Mouse (Mus musculus): Measurements from ENCODE around the gene Evi5. TPM values are rescaled to one million over a fixed set of nuclear protein-coding genes. Genes with fewer than 3 reads are reported as not detected.
A peak's percentile ranks its signal among the peaks of the same experiment; 100 is the strongest.

Gene Evi5
- polyA plus RNA-seq, 1 experiment from 2014 or later, result 46.5 TPM

- peaks cover 5% of the 10 kb centered on the region for H3K4me1 ChIP-seq (ENCODE audit: control insufficient read depth, insufficient read depth, low read length)
- no peak overlapping the region for H3K27ac ChIP-seq (ENCODE audit: low read length)
- no peak overlapping the region for H3K4me3 ChIP-seq (ENCODE audit: low read depth, low read length)
- H3K36me3 ChIP-seq (ENCODE audit: control insufficient read depth, insufficient read depth, low read length), result no peaks in the 10 kb centered on the region
- H3K9ac ChIP-seq (ENCODE audit: low read depth, low read length), result no peak overlapping the region
- H3K27me3 ChIP-seq (ENCODE audit: control insufficient read depth, insufficient read depth, low read depth, low read length), result peaks cover 24% of the 10 kb centered on the region
- no peak overlapping the region for H3K4me2 ChIP-seq (ENCODE audit: low read length)
- ATAC-seq, result no peak
- WGBS, result 61% methylated on average over 3 of the region's 3 CpGs
- no peaks in the 10 kb centered on the region for H3K9me3 ChIP-seq (replicated peaks; ENCODE audit: control insufficient read depth, low read length, poor library complexity, severe bottlenecking)
These were observed 143.5 kb downstream of the Evi5 start for GRCm38 (mm10) chr5:107731408-107731807.

GRCm38 (mm10) chr5:107727007-107727402 is 147.9 kb downstream of the Evi5 start:
- WGBS, result 12% methylated on average over 12 of the region's 12 CpGs
- Histone ChIP-seq H3K27me3 (ENCODE audit: control insufficient read depth, insufficient read depth, low read depth, low read length) (peaks cover 43% of the 10 kb centered on the region), H3K4me3 (ENCODE audit: low read depth, low read length) (no peak overlapping the region), H3K9ac (ENCODE audit: low read depth, low read length) (no peak overlapping the region), H3K36me3 (ENCODE audit: control insufficient read depth, insufficient read depth, low read length) (no peaks in the 10 kb centered on the region), H3K4me2 (ENCODE audit: low read length) (no peak overlapping the region), H3K4me1 (ENCODE audit: control insufficient read depth, insufficient read depth, low read length) (peaks cover 23% of the 10 kb centered on the region), H3K27ac (ENCODE audit: low read length) (no peak overlapping the region), H3K9me3 (replicated peaks; ENCODE audit: control insufficient read depth, low read length, poor library complexity, severe bottlenecking) (no peaks in the 10 kb centered on the region)
- no peak for ATAC-seq

GRCm38 (mm10) chr5:107726281-107727006 is 148.5 kb downstream of the Evi5 start:
- peak overlapping the region; percentile 10; the same call in 1 of the 2 replicates for H3K4me3 ChIP-seq (ENCODE audit: low read depth, low read length)
- no peaks in the 10 kb centered on the region for H3K36me3 ChIP-seq (ENCODE audit: control insufficient read depth, insufficient read depth, low read length)
- H3K27ac ChIP-seq (ENCODE audit: low read length), result no peak overlapping the region
- no peak overlapping the region for H3K9ac ChIP-seq (ENCODE audit: low read depth, low read length)
- peaks cover 27% of the 10 kb centered on the region for H3K4me1 ChIP-seq (ENCODE audit: control insufficient read depth, insufficient read depth, low read length)
- peaks cover 43% of the 10 kb centered on the region for H3K27me3 ChIP-seq (ENCODE audit: control insufficient read depth, insufficient read depth, low read depth, low read length)
- ATAC-seq, result no peak
- H3K4me2 ChIP-seq (ENCODE audit: low read length), result peak overlapping the region; percentile 37
- H3K9me3 ChIP-seq (replicated peaks; ENCODE audit: control insufficient read depth, low read length, poor library complexity, severe bottlenecking), result no peaks in the 10 kb centered on the region
- under 1% methylated on average over 57 of the region's 57 CpGs for WGBS

- under 1% methylated on average over 36 of the region's 41 CpGs for WGBS
- ATAC-seq, result no peak
These were observed 149.3 kb downstream of the Evi5 start, which contains the start of gene Gfi1 for GRCm38 (mm10) chr5:107725435-107726261. Gene Gfi1, minus strand, starts transcription at chr5:107726036.

GRCm38 (mm10) chr5:107724661-107725434 is 150.1 kb downstream of the Evi5 start:
- no peak overlapping the region for H3K27ac ChIP-seq (ENCODE audit: low read length)
- H3K4me1 ChIP-seq (ENCODE audit: control insufficient read depth, insufficient read depth, low read length), result peaks cover 34% of the 10 kb centered on the region
- peak overlapping the region; percentile 19 for H3K4me2 ChIP-seq (ENCODE audit: low read length)
- no peak overlapping the region for H3K9ac ChIP-seq (ENCODE audit: low read depth, low read length)
- peak overlapping the region; percentile 12; the same call in 1 of the 2 replicates for H3K4me3 ChIP-seq (ENCODE audit: low read depth, low read length)
- no peaks in the 10 kb centered on the region for H3K9me3 ChIP-seq (replicated peaks; ENCODE audit: control insufficient read depth, low read length, poor library complexity, severe bottlenecking)
- under 1% methylated on average over 52 of the region's 52 CpGs for WGBS
- no peaks in the 10 kb centered on the region for H3K36me3 ChIP-seq (ENCODE audit: control insufficient read depth, insufficient read depth, low read length)
- H3K27me3 ChIP-seq (ENCODE audit: control insufficient read depth, insufficient read depth, low read depth, low read length), result peaks cover 57% of the 10 kb centered on the region
- ATAC-seq, result no peak

More at GRCm38 (mm10) chr5:107725435-107726261, 149.3 kb downstream of the Evi5 start, which contains the start of gene Gfi1:
- Histone ChIP-seq H3K27ac (ENCODE audit: low read length) (no peak within 1 kb of the TSS), H3K4me2 (ENCODE audit: low read length) (peak within 1 kb of the TSS; percentile 37), H3K27me3 (ENCODE audit: control insufficient read depth, insufficient read depth, low read depth, low read length) (peaks cover 50% of the 10 kb centered on the region), H3K4me3 (ENCODE audit: low read depth, low read length) (peak within 1 kb of the TSS; percentile 12), H3K9me3 (replicated peaks; ENCODE audit: control insufficient read depth, low read length, poor library complexity, severe bottlenecking) (no peaks in the 10 kb centered on the region), H3K36me3 (ENCODE audit: control insufficient read depth, insufficient read depth, low read length) (no peaks in the 10 kb centered on the region), H3K9ac (ENCODE audit: low read depth, low read length) (no peak within 1 kb of the TSS), H3K4me1 (ENCODE audit: control insufficient read depth, insufficient read depth, low read length) (peaks cover 34% of the 10 kb centered on the region)

- Histone ChIP-seq H3K4me1 (ENCODE audit: control insufficient read depth, insufficient read depth, low read length) (peaks cover 34% of the 10 kb centered on the region), H3K9ac (ENCODE audit: low read depth, low read length) (no peak overlapping the region), H3K4me2 (ENCODE audit: low read length) (peak overlapping the region; percentile 10; the same call in 1 of the 2 replicates), H3K9me3 (replicated peaks; ENCODE audit: control insufficient read depth, low read length, poor library complexity, severe bottlenecking) (no peaks in the 10 kb centered on the region), H3K4me3 (ENCODE audit: low read depth, low read length) (peak overlapping the region; percentile 5; the same call in 1 of the 2 replicates), H3K36me3 (ENCODE audit: control insufficient read depth, insufficient read depth, low read length) (no peaks in the 10 kb centered on the region), H3K27me3 (ENCODE audit: control insufficient read depth, insufficient read depth, low read depth, low read length) (peaks cover 65% of the 10 kb centered on the region), H3K27ac (ENCODE audit: low read length) (no peak overlapping the region)
- no peak for ATAC-seq
- WGBS, result under 1% methylated on average over 49 of the region's 49 CpGs
These were observed 151.1 kb downstream of the Evi5 start for GRCm38 (mm10) chr5:107723541-107724511.

- no peak for ATAC-seq
- peak overlapping the region; percentile 13; the same call in 1 of the 2 replicates for H3K4me3 ChIP-seq (ENCODE audit: low read depth, low read length)
- H3K9me3 ChIP-seq (replicated peaks; ENCODE audit: control insufficient read depth, low read length, poor library complexity, severe bottlenecking), result no peaks in the 10 kb centered on the region
- H3K9ac ChIP-seq (ENCODE audit: low read depth, low read length), result no peak overlapping the region
- H3K27me3 ChIP-seq (ENCODE audit: control insufficient read depth, insufficient read depth, low read depth, low read length), result peaks cover 59% of the 10 kb centered on the region
- H3K4me1 ChIP-seq (ENCODE audit: control insufficient read depth, insufficient read depth, low read length), result peaks cover 34% of the 10 kb centered on the region
- H3K36me3 ChIP-seq (ENCODE audit: control insufficient read depth, insufficient read depth, low read length), result no peaks in the 10 kb centered on the region
- under 1% methylated on average over 34 of the region's 34 CpGs for WGBS
- H3K4me2 ChIP-seq (ENCODE audit: low read length), result peak overlapping the region; percentile 10; the same call in 1 of the 2 replicates
- H3K27ac ChIP-seq (ENCODE audit: low read length), result no peak overlapping the region
These were observed 152.0 kb downstream of the Evi5 start for GRCm38 (mm10) chr5:107722661-107723532.
